Mouse (Mus musculus): Measurements from ENCODE around the gene Gm49711.

The Gm49711 gene

GRCm38 (mm10) chr16:92127226-92127625 lies 69.1 kb downstream of the Gm49711 start:
- no peak for DNase-seq

GRCm38 (mm10) chr16:92127666-92128065 lies 69.5 kb downstream of the Gm49711 start:
- DNase-seq = no peak

GRCm38 (mm10) chr16:92129843-92130242 lies 71.7 kb downstream of the Gm49711 start:
- no peak for DNase-seq

- DNase-seq = no peak
These were observed 74.4 kb downstream of the Gm49711 start for GRCm38 (mm10) chr16:92132511-92132910.

- DNase-seq = no peak
These were observed 76.1 kb downstream of the Gm49711 start for GRCm38 (mm10) chr16:92134148-92134764.

- DNase-seq = no peak
These were observed 78.2 kb downstream of the Gm49711 start for GRCm38 (mm10) chr16:92136275-92136674.

GRCm38 (mm10) chr16:92139386-92140261 lies 81.5 kb downstream of the Gm49711 start:
- no peak for DNase-seq

- no peak for DNase-seq
These were observed 82.2 kb downstream of the Gm49711 start for GRCm38 (mm10) chr16:92140328-92140727.

- no peak for DNase-seq
These were observed 82.9 kb downstream of the Gm49711 start for GRCm38 (mm10) chr16:92141021-92141420.

- DNase-seq = no peak
These were observed 84.4 kb downstream of the Gm49711 start for GRCm38 (mm10) chr16:92142426-92143012.

- DNase-seq = no peak
These were observed 89.7 kb downstream of the Gm49711 start for GRCm38 (mm10) chr16:92147631-92148366.

GRCm38 (mm10) chr16:92148367-92148728 lies 90.2 kb downstream of the Gm49711 start:
- DNase-seq = no peak

- no peak for DNase-seq
These were observed 92.9 kb downstream of the Gm49711 start for GRCm38 (mm10) chr16:92150975-92151374.

- peak; percentile 92 for DNase-seq
These were observed 99.9 kb downstream of the Gm49711 start for GRCm38 (mm10) chr16:92158021-92158455.

GRCm38 (mm10) chr16:92158461-92159091 lies 100.5 kb downstream of the Gm49711 start:
- peak; percentile 96 for DNase-seq

- no peak for DNase-seq
These were observed 101.0 kb downstream of the Gm49711 start for GRCm38 (mm10) chr16:92159114-92159513.

GRCm38 (mm10) chr16:92162289-92162688 lies 104.2 kb downstream of the Gm49711 start:
- DNase-seq = no peak

GRCm38 (mm10) chr16:92163545-92163944 lies 105.4 kb downstream of the Gm49711 start:
- DNase-seq = no peak

GRCm38 (mm10) chr16:92176052-92176451 lies 117.9 kb downstream of the Gm49711 start:
- DNase-seq = no peak

GRCm38 (mm10) chr16:92177718-92178117 lies 119.6 kb downstream of the Gm49711 start:
- no peak for DNase-seq

GRCm38 (mm10) chr16:92179306-92179705 lies 121.2 kb downstream of the Gm49711 start:
- DNase-seq = no peak

- DNase-seq = no peak
These were observed 125.4 kb downstream of the Gm49711 start for GRCm38 (mm10) chr16:92183477-92183876.

- DNase-seq = no peak
These were observed 132.5 kb downstream of the Gm49711 start for GRCm38 (mm10) chr16:92190603-92191002.

Data from heart, adult 11 months (tissue).